Mouse (Mus musculus) liver, embryonic 13.5 days (tissue): ENCODE measurements around the gene Pllp. TPM values are rescaled to one million over a fixed set of nuclear protein-coding genes. Genes with fewer than 3 reads are reported as not detected.

Experiments used
- ATAC-seq: fragments of 200-750 bp; cut with Nextera tagmentation; 2 replicates; pipeline ENCODE4 v1.8.0; 2017; ENCODE audit warnings: low read depth, mild to moderate bottlenecking, moderate number of reproducible peaks, moderate library complexity
- DNase-seq: peaks from one replicate; pipeline ENCODE4 v3.0.0; 2022
- H3K27ac ChIP-seq: fragments of 300-500 bp; sonication (generic); 2 replicates; pipeline ENCODE4 v1.5.1; 2015; ENCODE audit warnings: moderate library complexity, mild to moderate bottlenecking, inconsistent platforms
- H3K27me3 ChIP-seq: fragments of 300-500 bp; sonication (generic); 2 replicates; pipeline ENCODE4 v1.6.1; 2015; ENCODE audit warnings: mild to moderate bottlenecking, inconsistent platforms
- H3K36me3 ChIP-seq: fragments of 300-500 bp; sonication (generic); 2 replicates; pipeline ENCODE4 v1.6.1; 2015; ENCODE audit warnings: mild to moderate bottlenecking, inconsistent platforms
- H3K4me1 ChIP-seq: fragments of 300-500 bp; sonication (generic); replicated peaks from 2 replicates; pipeline ENCODE4 v1.6.1; 2015; ENCODE audit warnings: inconsistent platforms
- H3K4me2 ChIP-seq: fragments of 300-500 bp; sonication (generic); 2 replicates; pipeline ENCODE4 v1.6.1; 2015; ENCODE audit warnings: inconsistent platforms, mild to moderate bottlenecking, moderate library complexity
- H3K4me3 ChIP-seq: fragments of 300-500 bp; sonication (generic); replicated peaks from 2 replicates; pipeline ENCODE4 v1.5.1; 2015; ENCODE audit warnings: mild to moderate bottlenecking, inconsistent platforms
- H3K9ac ChIP-seq: fragments of 300-500 bp; sonication (generic); 2 replicates; pipeline ENCODE4 v1.6.1; 2015; ENCODE audit warnings: mild to moderate bottlenecking, inconsistent platforms
- H3K9me3 ChIP-seq: fragments of 300-500 bp; sonication (generic); replicated peaks from 2 replicates; pipeline ENCODE4 v1.6.1; 2016; ENCODE audit warnings: inconsistent platforms
- WGBS: fragments of 180-500 bp; shearing (Covaris S2); methylation state at CpG from one replicate; pipeline ENCODE4 v1.1.7; 2015; ENCODE audit not compliant: insufficient replicate concordance; 5-methylcytosine and 5-hydroxymethylcytosine counted together
- polyA plus RNA-seq: library from polyadenylated mRNA; unstranded; fragments of >200 nt; fragmentation: Nextera tagmentation; extraction: Ambion mirVana; gene quantifications from 2 replicates; pipeline ENCODE4 v1.2.1, GENCODE M21; 2015

Pllp gene
- polyA plus RNA-seq, 1 experiment from 2014 or later = 0.81 TPM

DNA sequence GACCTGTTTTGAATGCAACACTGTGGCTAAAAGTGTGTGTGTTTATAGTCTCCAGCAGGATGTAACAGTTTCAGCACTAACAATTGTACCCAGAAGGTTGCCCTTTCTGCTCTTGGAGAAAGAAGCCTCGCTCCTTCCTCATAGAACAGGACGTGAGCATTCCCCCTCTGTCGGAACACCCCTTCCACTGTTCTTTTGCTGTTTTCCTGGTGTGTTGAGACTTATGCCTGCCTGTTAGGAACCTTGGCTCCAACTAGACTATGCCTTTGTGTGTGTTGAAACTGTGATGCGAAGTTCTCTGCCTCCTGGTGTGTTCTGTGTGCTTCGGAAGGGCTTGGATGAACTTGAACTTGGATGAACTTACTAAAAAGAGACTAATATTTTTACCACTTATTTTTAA, 29.9 kb upstream of the Pllp start:
- ATAC-seq (no peak), DNase-seq (no peak)
- Histone ChIP-seq H3K9ac (no peak overlapping the region), H3K4me2 (no peak overlapping the region), H3K36me3 (no peaks in the 10 kb centered on the region), H3K9me3 (no peaks in the 10 kb centered on the region), H3K4me1 (peaks cover 24% of the 10 kb centered on the region), H3K4me3 (no peak overlapping the region), H3K27ac (no peak overlapping the region), H3K27me3 (no peaks in the 10 kb centered on the region)
- 66% methylated on average over 5 of the region's 5 CpGs for WGBS

DNA sequence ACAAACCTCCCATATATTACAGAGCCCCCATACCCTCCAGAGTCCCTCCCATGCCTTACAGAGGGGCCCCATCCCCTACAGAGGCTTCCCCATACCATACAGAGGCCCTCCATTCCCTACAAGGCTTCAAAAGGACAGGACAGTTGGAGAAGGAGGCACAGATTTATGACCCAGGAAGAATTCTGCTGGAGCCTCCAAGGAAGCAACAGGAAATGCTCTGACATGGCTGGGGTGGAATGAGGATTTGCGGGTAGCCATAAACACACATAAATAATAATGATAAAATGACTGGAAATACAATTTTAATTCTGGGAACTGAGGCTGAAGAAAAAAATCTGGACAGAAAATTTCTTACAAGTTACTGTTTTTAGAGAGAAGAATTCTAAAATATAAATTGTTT, 20.8 kb upstream of the Pllp start:
- ATAC-seq (no peak), DNase-seq (no peak)
- H3K27me3 ChIP-seq = peaks cover 26% of the 10 kb centered on the region; the same call in 1 of the 2 replicates
- no peak overlapping the region for H3K9ac ChIP-seq
- H3K36me3 ChIP-seq = no peaks in the 10 kb centered on the region
- H3K27ac ChIP-seq = no peak overlapping the region
- H3K4me3 ChIP-seq = no peak overlapping the region
- no peaks in the 10 kb centered on the region for H3K9me3 ChIP-seq
- WGBS = 65% methylated on average over 1 of the region's 1 CpGs
- H3K4me2 ChIP-seq = no peak overlapping the region
- no peaks in the 10 kb centered on the region for H3K4me1 ChIP-seq

DNA sequence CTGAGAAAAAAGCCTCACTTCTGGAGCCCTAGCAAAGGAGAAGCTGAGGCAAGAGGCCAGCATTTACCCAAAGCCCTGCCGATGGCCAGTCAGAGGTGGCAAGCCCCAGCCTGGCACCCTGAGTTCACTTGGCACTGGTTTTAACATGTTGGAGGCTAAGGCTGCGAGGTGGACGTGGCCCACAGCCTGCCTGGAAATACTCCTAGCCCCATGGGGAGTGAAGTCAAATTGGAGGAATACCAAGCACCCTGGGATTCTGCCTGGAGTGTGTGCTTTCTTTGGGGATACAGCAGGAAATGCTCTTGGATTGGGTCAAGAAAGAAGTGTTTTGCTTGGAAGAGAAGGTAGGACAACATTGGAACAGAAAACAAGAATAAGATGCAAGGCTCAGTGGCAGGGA, 19.8 kb upstream of the Pllp start:
- H3K4me1 ChIP-seq = no peaks in the 10 kb centered on the region
- no peaks in the 10 kb centered on the region for H3K36me3 ChIP-seq
- no peak overlapping the region for H3K4me3 ChIP-seq
- ATAC-seq (no peak), DNase-seq (no peak)
- H3K9me3 ChIP-seq = no peaks in the 10 kb centered on the region
- H3K9ac ChIP-seq = no peak overlapping the region
- 65% methylated on average over 3 of the region's 3 CpGs for WGBS
- no peak overlapping the region for H3K4me2 ChIP-seq
- peaks cover 26% of the 10 kb centered on the region; the same call in 1 of the 2 replicates for H3K27me3 ChIP-seq
- H3K27ac ChIP-seq = no peak overlapping the region

DNA sequence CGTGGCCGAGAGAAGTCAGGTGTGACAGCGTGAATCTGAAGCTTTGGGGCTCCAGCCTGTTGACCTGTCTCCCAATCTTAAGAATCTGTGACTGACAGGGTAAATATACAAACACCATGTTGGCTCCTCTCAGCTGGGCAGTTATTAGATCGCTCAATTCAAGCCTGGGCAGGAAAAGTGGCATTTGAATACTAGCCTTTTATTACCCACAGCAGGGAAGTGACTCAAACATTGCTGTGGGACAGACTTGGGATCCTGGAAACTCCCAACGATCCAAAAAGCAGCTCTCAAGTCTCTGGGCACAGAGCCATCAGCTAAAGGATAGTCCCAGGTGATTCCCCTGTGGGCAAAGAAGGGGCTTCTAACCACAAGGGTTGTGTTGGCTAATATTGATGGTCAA, 18.5 kb upstream of the Pllp start:
- Histone ChIP-seq H3K9ac (no peak overlapping the region), H3K27me3 (peaks cover 26% of the 10 kb centered on the region; the same call in 1 of the 2 replicates), H3K36me3 (no peaks in the 10 kb centered on the region), H3K4me1 (0 out of 2 replicates have a peak, but pooled peaks cover 3% of the 10 kb centered on the region), H3K9me3 (no peaks in the 10 kb centered on the region), H3K27ac (no peak overlapping the region), H3K4me2 (no peak overlapping the region), H3K4me3 (no peak overlapping the region)
- DNase-seq = no peak
- no peak for ATAC-seq
- WGBS = 37% methylated on average over 5 of the region's 5 CpGs

DNA sequence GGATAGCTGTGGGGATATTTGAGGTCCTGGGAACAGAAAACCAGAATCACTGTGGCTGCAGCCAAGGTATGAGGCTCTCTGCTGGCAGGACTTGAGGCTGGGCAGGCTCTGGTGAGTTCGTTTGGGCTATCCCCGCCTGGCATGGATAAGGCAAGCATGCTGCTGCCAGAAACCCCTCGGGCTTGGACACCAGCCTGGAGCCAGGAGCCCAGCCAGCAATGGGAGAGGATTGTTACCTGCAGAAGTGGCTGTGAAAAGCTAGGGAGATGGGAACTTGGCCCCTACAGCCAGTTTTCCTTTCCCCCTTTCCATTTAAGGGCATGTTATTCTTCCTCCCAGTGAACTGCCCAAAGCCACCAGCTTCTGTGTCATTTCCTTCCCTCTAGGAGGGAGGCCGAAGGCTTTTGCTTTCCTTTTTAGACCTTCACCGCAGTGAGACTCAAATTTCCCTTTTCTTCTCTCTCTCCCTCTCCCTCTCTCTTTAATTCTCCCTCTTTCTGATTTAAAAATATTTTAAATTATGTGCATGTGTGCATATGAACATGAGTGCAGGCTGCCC, 15.2 kb upstream of the Pllp start:
- H3K9ac ChIP-seq = no peak overlapping the region
- H3K4me3 ChIP-seq = no peak overlapping the region
- DNase-seq (no peak), ATAC-seq (no peak)
- H3K9me3 ChIP-seq = no peaks in the 10 kb centered on the region
- H3K4me2 ChIP-seq = peak overlapping the region; percentile 14; the same call in 1 of the 2 replicates
- WGBS = 13% methylated on average over 5 of the region's 5 CpGs
- peaks cover 25% of the 10 kb centered on the region; the same call in 1 of the 2 replicates for H3K27me3 ChIP-seq
- no peaks in the 10 kb centered on the region for H3K36me3 ChIP-seq
- peaks cover 15% of the 10 kb centered on the region for H3K4me1 ChIP-seq
- H3K27ac ChIP-seq = peak overlapping the region; percentile 47; the same call in 1 of the 2 replicates

DNA sequence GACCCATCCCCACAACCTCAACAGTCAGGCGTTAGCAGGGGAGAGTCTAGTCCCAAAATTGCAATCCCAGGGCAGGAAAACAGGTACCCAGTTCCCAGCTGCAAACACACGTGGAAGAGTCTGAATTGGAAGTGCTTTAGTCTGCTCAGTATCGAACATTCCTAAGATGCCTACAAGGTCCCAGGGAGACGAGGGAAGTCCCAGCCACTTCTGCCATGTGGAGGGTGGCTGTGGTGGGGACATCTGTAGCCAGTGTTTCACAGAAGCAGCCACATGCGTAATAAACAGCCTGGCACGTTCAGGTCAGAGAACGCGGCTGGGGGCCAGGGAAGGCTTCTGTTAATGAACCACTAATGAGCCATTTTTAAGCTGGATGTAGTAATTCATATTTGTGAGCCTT, 14.3 kb upstream of the Pllp start:
- Histone ChIP-seq H3K27me3 (peaks cover 18% of the 10 kb centered on the region; the same call in 1 of the 2 replicates), H3K4me3 (no peak overlapping the region), H3K27ac (no peak overlapping the region), H3K9ac (no peak overlapping the region), H3K36me3 (no peaks in the 10 kb centered on the region), H3K9me3 (no peaks in the 10 kb centered on the region), H3K4me2 (no peak overlapping the region), H3K4me1 (peaks cover 24% of the 10 kb centered on the region)
- WGBS = 64% methylated on average over 8 of the region's 8 CpGs
- ATAC-seq (no peak), DNase-seq (no peak)

DNA sequence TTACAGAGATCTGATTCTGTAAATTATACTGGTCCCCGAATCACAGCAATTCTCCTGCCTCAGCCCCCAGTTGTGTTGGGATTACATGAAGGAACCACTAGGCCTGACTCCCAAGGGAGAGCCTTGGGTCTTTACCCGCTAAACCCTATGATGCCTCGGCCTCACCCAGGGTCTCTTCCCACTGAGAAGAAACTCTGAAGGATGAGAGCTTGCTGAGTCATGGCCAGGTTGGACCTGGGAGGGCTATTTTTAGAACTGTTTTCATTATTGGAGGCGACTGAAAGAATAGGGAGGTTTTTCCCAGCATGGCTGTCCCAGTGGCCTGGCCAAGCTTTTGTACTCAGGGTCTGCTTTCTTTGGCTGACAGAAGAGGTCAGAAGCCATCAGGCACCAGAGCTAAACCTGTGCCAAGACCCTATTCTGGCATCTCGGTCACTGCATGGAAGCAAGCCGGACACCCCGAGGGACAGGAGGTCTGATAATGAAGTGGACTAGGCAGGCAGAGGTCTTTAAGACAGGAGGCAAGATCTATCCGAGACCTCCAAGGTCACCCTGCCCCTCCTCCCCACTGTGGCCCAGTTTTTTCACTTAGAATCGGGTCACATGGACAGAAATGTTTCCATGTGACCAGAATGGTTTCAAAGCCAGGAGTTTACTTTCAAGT, 10.8 kb upstream of the Pllp start:
- DNase-seq = no peak
- Histone ChIP-seq H3K9me3 (no peaks in the 10 kb centered on the region), H3K27ac (no peak overlapping the region), H3K4me3 (no peak overlapping the region), H3K4me1 (peaks cover 43% of the 10 kb centered on the region), H3K36me3 (no peaks in the 10 kb centered on the region), H3K27me3 (0 out of 2 replicates have a peak, but pooled peaks cover 4% of the 10 kb centered on the region), H3K9ac (no peak overlapping the region; the same call in 1 of the 2 replicates), H3K4me2 (no peak overlapping the region)
- WGBS = 64% methylated on average over 9 of the region's 9 CpGs
- no peak for ATAC-seq

DNA sequence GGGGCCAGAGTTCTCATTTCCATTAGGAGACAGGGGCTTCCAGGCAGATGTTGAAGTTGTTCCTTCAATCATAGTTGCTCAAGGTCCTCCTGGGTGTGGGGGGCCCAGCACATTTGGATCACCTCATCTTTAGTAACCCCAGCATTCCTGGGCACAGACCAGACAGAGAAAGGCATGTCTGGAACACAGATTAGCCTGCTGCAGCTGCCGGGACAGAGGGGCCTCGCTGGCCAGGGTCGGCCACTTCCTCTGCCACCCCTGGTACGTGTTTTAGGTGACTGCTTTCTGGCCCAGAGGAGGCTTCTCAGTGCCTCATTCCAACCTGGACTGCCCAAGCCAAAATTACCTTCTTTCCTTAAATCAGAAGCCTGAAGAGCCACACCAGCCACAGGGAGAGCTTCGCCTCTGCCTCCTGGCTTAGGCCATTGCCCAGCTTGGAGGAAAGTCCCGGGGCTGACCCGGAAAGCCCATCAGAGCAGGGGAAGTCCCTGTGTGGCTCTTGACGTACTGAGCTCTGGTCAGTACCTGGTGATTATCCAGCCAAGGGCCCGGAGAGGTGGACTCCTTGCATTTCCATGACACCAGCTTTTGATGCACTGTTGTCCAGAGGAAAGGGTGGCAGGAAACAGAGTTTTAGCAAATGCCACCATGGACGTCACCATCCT, 9.6 kb upstream of the Pllp start:
- no peak for ATAC-seq
- no peak overlapping the region for H3K27ac ChIP-seq
- no peaks in the 10 kb centered on the region for H3K36me3 ChIP-seq

DNA sequence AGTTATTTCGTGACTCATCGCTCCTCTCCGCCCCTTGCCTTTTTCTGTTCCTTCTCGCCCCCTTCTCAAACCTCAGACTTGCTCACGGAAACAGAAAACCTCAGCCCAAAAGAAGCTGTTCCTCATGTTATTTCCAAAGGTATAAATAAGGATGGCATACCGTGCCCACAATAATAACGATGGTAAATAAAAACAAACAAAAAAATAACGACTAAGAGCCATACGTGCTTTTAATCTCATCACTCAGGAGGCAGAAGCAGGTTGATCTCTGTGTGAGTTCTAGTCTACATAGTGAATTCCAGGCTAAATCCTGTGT, 8.5 kb upstream of the Pllp start:
- WGBS = 13% methylated on average over 9 of the region's 9 CpGs
- no peak for ATAC-seq

More for the DNA sequence above, 9.6 kb upstream of the Pllp start:
- H3K9me3 ChIP-seq = no peaks in the 10 kb centered on the region
- H3K4me3 ChIP-seq = no peak overlapping the region
- H3K9ac ChIP-seq = no peak overlapping the region
- no peak for DNase-seq
- 0 out of 2 replicates have a peak, but pooled peaks cover 4% of the 10 kb centered on the region for H3K27me3 ChIP-seq
- peaks cover 43% of the 10 kb centered on the region for H3K4me1 ChIP-seq
- no peak overlapping the region for H3K4me2 ChIP-seq
- 63% methylated on average over 10 of the region's 10 CpGs for WGBS

DNA sequence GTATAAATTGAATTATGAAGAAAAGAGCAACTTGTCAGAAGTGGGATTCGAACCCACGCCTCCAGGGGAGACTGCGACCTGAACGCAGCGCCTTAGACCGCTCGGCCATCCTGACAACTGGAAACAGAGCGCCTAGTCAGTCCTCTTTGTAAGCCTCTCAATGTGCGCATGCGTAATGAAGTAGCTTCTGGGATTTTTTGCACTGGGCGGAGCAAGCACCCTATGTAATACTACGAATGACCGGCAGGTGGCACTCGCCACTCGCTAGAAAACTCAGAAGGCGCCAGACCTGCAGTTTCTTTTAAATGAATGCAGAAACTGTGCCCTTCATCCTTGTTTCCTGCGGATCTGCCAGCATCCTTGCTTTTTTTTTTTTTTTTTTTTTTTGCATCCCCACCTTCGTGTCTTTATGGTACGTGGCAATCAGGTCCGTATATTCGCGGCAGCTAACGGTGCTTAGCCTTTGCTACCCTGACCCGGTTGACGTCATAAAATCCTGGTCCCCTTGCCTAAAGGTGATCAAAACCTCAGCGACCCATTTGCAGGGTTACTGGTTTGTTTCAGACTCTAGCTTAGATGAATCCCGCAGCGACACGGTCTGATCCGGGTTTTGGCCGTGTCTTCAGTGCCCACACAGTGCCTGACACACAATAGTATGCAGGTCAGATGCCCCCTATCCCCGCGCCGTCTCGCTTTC, 8.0 kb upstream of the Pllp start:
- Histone ChIP-seq H3K4me3 (peak overlapping the region; percentile 65), H3K9ac (peak overlapping the region; percentile 74), H3K9me3 (no peaks in the 10 kb centered on the region), H3K36me3 (no peaks in the 10 kb centered on the region), H3K4me1 (peaks cover 36% of the 10 kb centered on the region), H3K27ac (peak overlapping the region; percentile 36), H3K4me2 (peak overlapping the region; percentile 84), H3K27me3 (peaks cover 10% of the 10 kb centered on the region; the same call in 1 of the 2 replicates)
- WGBS = under 1% methylated on average over 35 of the region's 35 CpGs
- peak; percentile 96 for DNase-seq
- ATAC-seq = peak; percentile 85

More for the DNA sequence above, 8.5 kb upstream of the Pllp start:
- H3K4me3 ChIP-seq = peak overlapping the region; percentile 65
- H3K27me3 ChIP-seq = peaks cover 6% of the 10 kb centered on the region; the same call in 1 of the 2 replicates
- H3K4me2 ChIP-seq = peak overlapping the region; percentile 84
- H3K27ac ChIP-seq = peak overlapping the region; percentile 36
- no peak for DNase-seq
- H3K9ac ChIP-seq = peak overlapping the region; percentile 74
- no peaks in the 10 kb centered on the region for H3K9me3 ChIP-seq
- H3K4me1 ChIP-seq = peaks cover 41% of the 10 kb centered on the region
- H3K36me3 ChIP-seq = no peaks in the 10 kb centered on the region
